Mouse (Mus musculus) limb, embryonic 14.5 days (tissue): ENCODE data around the gene Chpf2. TPM values are rescaled to one million over a fixed set of nuclear protein-coding genes. Genes with fewer than 3 reads are reported as not detected.

Experiments
- ATAC-seq: fragments of 200-750 bp; cut with Nextera tagmentation; 2 replicates; pipeline ENCODE4 v1.8.0; 2017; ENCODE audit warnings: low read depth, moderate number of reproducible peaks, moderate TSS enrichment; ENCODE audit not compliant: low FRiP score
- DNase-seq: peaks from one replicate; pipeline ENCODE4 v3.0.0-alpha.2; 2015; ENCODE audit warnings: low spot score
- H3K27ac ChIP-seq: fragments of 300-500 bp; sonication (generic); replicated peaks from 2 replicates; pipeline ENCODE4 v1.5.1; 2014; ENCODE audit warnings: low read depth, mild to moderate bottlenecking, low read length, moderate library complexity, mixed read lengths
- H3K27me3 ChIP-seq: fragments of 300-500 bp; sonication (generic); 2 replicates; pipeline ENCODE4 v1.6.1; 2014; ENCODE audit warnings: low read length, mixed read lengths; ENCODE audit not compliant: control insufficient read depth, insufficient read depth
- H3K36me3 ChIP-seq: fragments of 300-500 bp; sonication (generic); 2 replicates; pipeline ENCODE4 v1.6.1; 2014; ENCODE audit warnings: mild to moderate bottlenecking, low read length, moderate library complexity, mixed read lengths; ENCODE audit not compliant: control insufficient read depth, insufficient read depth
- H3K4me1 ChIP-seq: fragments of 300-500 bp; sonication (generic); 2 replicates; pipeline ENCODE4 v1.6.1; 2014; ENCODE audit warnings: antibody characterized with exemption, low read length, mixed read lengths; ENCODE audit not compliant: control insufficient read depth, insufficient read depth
- H3K4me2 ChIP-seq: fragments of 300-500 bp; sonication (generic); replicated peaks from 2 replicates; pipeline ENCODE4 v1.6.1; 2014; ENCODE audit warnings: low read depth, mild to moderate bottlenecking, low read length, moderate library complexity; ENCODE audit not compliant: severe bottlenecking
- H3K4me3 ChIP-seq: fragments of 300-500 bp; sonication (generic); replicated peaks from 2 replicates; pipeline ENCODE4 v1.5.1; 2014; ENCODE audit warnings: low read length
- H3K9ac ChIP-seq: fragments of 300-500 bp; sonication (generic); 2 replicates; pipeline ENCODE4 v1.6.1; 2014; ENCODE audit warnings: mild to moderate bottlenecking, low read depth, low read length, moderate library complexity; ENCODE audit not compliant: severe bottlenecking
- H3K9me3 ChIP-seq: fragments of 300-500 bp; sonication (generic); 2 replicates; pipeline ENCODE4 v1.6.1; 2016; ENCODE audit warnings: low read length; ENCODE audit not compliant: control insufficient read depth
- POLR2A ChIP-seq: fragments of 200-500 bp; IDR thresholded peaks from 2 replicates; pipeline ENCODE4 v1.8.0; 2012; ENCODE audit warnings: inconsistent platforms, mild to moderate bottlenecking, moderate library complexity, borderline replicate concordance; ENCODE audit not compliant: insufficient read depth, insufficient read length; ENCODE audit errors: extremely low read depth
- WGBS: fragments of 180-500 bp; shearing (Covaris S2); extraction: QIAGEN DNeasy Blood & Tissue Kit; methylation state at CpG from one replicate; pipeline ENCODE4 v1.1.7; 2014; 5-methylcytosine and 5-hydroxymethylcytosine counted together
- polyA plus RNA-seq, 2 experiments: library from polyadenylated mRNA; depleted of rRNA in 1 of 2; stranded (reverse) in 1 of 2; unstranded in 1 of 2; fragments of >200 nt; fragmentation: Nextera tagmentation in 1 of 2; extraction: Ambion mirVana in 1 of 2; gene quantifications; 2 replicates each; pipeline versions ENCODE4 v1.2.1 to v1.2.3; 2012 to 2014

Gene Chpf2
- polyA plus RNA-seq, 2 experiments = 23.1 to 56.2 TPM

GRCm38 (mm10) chr5:24623986-24624821 lies 37.7 kb downstream of the Chpf2 start, which contains the start of gene Smarcd3:
TSS of gene Smarcd3 (minus strand) at chr5:24624411.
- no peak for TF ChIP-seq POLR2A
- peak within 1 kb of the TSS; percentile 64 for H3K9ac ChIP-seq
- peak; percentile 39 for ATAC-seq
- H3K4me2 ChIP-seq = peak within 1 kb of the TSS; percentile 77
- 4% methylated on average over 21 of the region's 37 CpGs for whole genome bisulfite sequencing
- no peaks in the 10 kb centered on the region for H3K27me3 ChIP-seq
- peak; percentile 67 for DNase-seq
- no peaks in the 10 kb centered on the region for H3K36me3 ChIP-seq
- peak within 1 kb of the TSS; percentile 45 for H3K4me3 ChIP-seq
- no peaks in the 10 kb centered on the region for H3K9me3 ChIP-seq
- H3K27ac ChIP-seq = no peak within 1 kb of the TSS
- H3K4me1 ChIP-seq = peaks cover 23% of the 10 kb centered on the region

GRCm38 (mm10) chr5:24624822-24625120 lies 38.2 kb downstream of the Chpf2 start:
- no peak overlapping the region for H3K27ac ChIP-seq
- no peak for TF ChIP-seq POLR2A
- peak overlapping the region; percentile 77 for H3K4me2 ChIP-seq
- H3K4me1 ChIP-seq = peaks cover 19% of the 10 kb centered on the region
- DNase-seq (no peak), ATAC-seq (no peak)
- WGBS = 21% methylated on average over 4 of the region's 4 CpGs
- peak overlapping the region; percentile 64; the same call in 1 of the 2 replicates for H3K9ac ChIP-seq
- no peaks in the 10 kb centered on the region for H3K36me3 ChIP-seq
- H3K4me3 ChIP-seq = peak overlapping the region; percentile 45; the same call in 1 of the 2 replicates
- H3K9me3 ChIP-seq = no peaks in the 10 kb centered on the region
- H3K27me3 ChIP-seq = no peaks in the 10 kb centered on the region

- H3K4me3 ChIP-seq = no peak overlapping the region
- no peaks in the 10 kb centered on the region for H3K27me3 ChIP-seq
- no peak overlapping the region for H3K9ac ChIP-seq
- WGBS = 61% methylated on average over 3 of the region's 3 CpGs
- no peaks in the 10 kb centered on the region for H3K9me3 ChIP-seq
- DNase-seq (no peak), ATAC-seq (no peak)
- H3K4me1 ChIP-seq = no peaks in the 10 kb centered on the region
- H3K27ac ChIP-seq = no peak overlapping the region
- H3K36me3 ChIP-seq = no peaks in the 10 kb centered on the region
- H3K4me2 ChIP-seq = no peak overlapping the region
- no peak for TF ChIP-seq POLR2A
These were observed 43.2 kb downstream of the Chpf2 start for GRCm38 (mm10) chr5:24629712-24630111.

DNA sequence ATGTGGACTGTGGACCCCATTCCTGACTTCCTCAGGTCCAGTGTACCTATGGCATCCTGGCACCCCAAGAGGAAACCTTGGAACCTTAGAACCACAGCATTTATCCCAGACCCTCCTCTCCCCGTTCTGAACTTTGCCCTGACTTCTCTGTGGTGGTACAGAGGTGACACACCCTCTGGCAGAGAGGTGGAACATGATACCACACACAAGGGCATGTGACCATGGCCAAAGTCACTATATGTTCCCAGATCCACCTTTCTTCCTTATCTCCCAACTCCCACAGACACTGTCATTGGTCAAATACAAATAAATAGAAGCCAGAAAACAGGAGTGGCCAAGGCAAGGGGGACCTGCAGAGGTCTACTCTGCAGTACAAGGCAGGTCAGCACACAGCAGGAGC lies 48.6 kb downstream of the Chpf2 start:
- Histone ChIP-seq H3K4me2 (no peak overlapping the region), H3K4me3 (no peak overlapping the region), H3K9ac (no peak overlapping the region), H3K27ac (no peak overlapping the region), H3K4me1 (no peaks in the 10 kb centered on the region), H3K36me3 (no peaks in the 10 kb centered on the region), H3K27me3 (no peaks in the 10 kb centered on the region), H3K9me3 (no peaks in the 10 kb centered on the region)
- no peak for ATAC-seq
- WGBS = 75% methylated on average over 1 of the region's 1 CpGs
- no peak for DNase-seq
- no peak for TF ChIP-seq POLR2A

DNA sequence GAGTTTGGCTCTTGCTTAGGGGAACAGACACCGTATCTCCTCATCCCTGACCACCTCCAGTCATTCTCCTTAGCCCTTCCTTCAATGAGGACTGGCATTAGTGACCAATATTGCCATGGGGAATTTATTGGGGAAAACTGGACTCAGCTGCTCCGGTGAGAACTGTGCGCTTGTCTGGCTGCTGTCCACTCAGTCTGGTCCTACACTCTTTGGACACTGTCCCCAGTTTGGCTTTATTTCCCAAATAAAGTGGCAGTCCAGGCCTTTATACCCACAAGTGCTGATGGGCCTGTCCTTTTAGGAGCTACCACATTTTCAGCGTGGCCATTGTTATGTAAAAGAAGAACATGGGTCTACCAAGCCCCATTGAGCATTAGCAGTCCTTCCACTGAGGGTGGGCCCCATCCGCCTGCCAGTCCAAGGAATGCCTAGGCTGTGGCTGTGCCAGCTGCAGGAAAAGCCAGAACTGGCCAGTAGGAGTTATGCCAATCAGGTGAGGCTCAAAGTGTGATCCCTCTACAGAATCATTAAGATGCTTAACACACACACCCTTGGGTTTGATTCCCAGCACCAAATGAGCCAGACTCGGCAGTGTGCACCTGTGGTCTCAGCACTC lies 49.1 kb downstream of the Chpf2 start:
- Histone ChIP-seq H3K27me3 (no peaks in the 10 kb centered on the region), H3K27ac (no peak overlapping the region), H3K9ac (no peak overlapping the region), H3K4me2 (no peak overlapping the region), H3K9me3 (no peaks in the 10 kb centered on the region), H3K4me3 (no peak overlapping the region), H3K36me3 (no peaks in the 10 kb centered on the region), H3K4me1 (no peaks in the 10 kb centered on the region)
- WGBS = 75% methylated on average over 6 of the region's 6 CpGs
- ATAC-seq (no peak), DNase-seq (no peak)
- no peak for TF ChIP-seq POLR2A
